Mouse (Mus musculus) kidney, adult 8-10 months (tissue): ENCODE data around the gene Ppp1r3f.

Experiments
- DNase-seq, 2 experiments: peaks; one replicate each; pipeline ENCODE4 v3.0.0; 2022

Ppp1r3f gene

DNA sequence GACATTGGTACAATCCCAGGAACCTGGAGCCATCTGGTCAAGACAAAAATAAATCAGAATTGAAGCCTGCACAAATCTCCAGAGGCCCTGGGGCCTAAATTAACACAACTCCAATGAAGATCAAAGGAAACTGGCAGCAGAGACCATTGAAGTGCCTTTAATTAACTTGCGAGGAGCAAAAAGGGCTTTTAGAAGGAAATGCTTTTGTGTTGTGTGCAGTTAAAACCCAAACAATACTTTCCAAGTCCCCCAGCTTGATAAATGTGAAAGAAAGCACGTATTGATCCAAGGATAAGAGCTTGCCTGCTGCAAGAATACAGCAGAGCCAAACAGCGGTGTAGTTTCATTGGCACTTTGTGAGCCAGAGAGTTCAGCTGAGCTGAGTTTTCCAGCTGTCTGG lies 49.1 kb downstream of the Ppp1r3f start:
- DNase-seq, result no peak
